Mouse (Mus musculus) MEL (cell line): Measurements from ENCODE around the gene Gm42421.
A peak's percentile ranks its signal among the peaks of the same experiment; 100 is the strongest.

Experiments
- CTCF ChIP-seq, 3 experiments: IDR thresholded peaks in 2 of 3; conservative IDR thresholded peaks in 1 of 3; 2 replicates each; pipeline ENCODE4 v1.5.1; 2011 to 2012; ENCODE audit warnings: low read length in 3 of 3, low read depth in 2 of 3, mild to moderate bottlenecking in 2 of 3, improper control_type of control experiment in 1 of 3, inconsistent platforms in 1 of 3, mixed read lengths in 1 of 3, moderate library complexity in 1 of 3; ENCODE audit not compliant: control insufficient read depth in 1 of 3, insufficient read depth in 1 of 3, poor library complexity in 1 of 3, severe bottlenecking in 1 of 3
- ETS1 ChIP-seq: IDR thresholded peaks from 2 replicates; pipeline ENCODE4 v1.6.1; 2012; ENCODE audit warnings: low read depth, mild to moderate bottlenecking, inconsistent platforms, low read length, improper control_type of control experiment, moderate library complexity
- GABPA ChIP-seq: IDR thresholded peaks from 2 replicates; pipeline ENCODE4 v1.6.1; 2012; ENCODE audit warnings: low read depth, mild to moderate bottlenecking, inconsistent platforms, low read length, improper control_type of control experiment, moderate library complexity
- MAZ ChIP-seq: IDR thresholded peaks from 2 replicates; pipeline ENCODE4 v1.6.1; 2012; ENCODE audit warnings: low read depth, mild to moderate bottlenecking, inconsistent platforms, low read length, improper control_type of control experiment
- MEF2A ChIP-seq: IDR thresholded peaks from 2 replicates; pipeline ENCODE4 v1.6.1; 2014; ENCODE audit warnings: low read depth, mild to moderate bottlenecking, inconsistent platforms, low read length, improper control_type of control experiment; ENCODE audit not compliant: poor library complexity, insufficient replicate concordance, severe bottlenecking; ENCODE audit errors: extremely low read depth
- NRF1 ChIP-seq: IDR thresholded peaks from 2 replicates; pipeline ENCODE4 v1.6.1; 2014; ENCODE audit warnings: low read depth, mild to moderate bottlenecking, inconsistent platforms, low read length, improper control_type of control experiment, moderate library complexity; ENCODE audit not compliant: poor library complexity, insufficient read depth, severe bottlenecking
- POLR2A ChIP-seq, 2 experiments: IDR thresholded peaks; 2 replicates each; pipeline ENCODE4 v1.6.1; 2011 to 2012; ENCODE audit warnings: low read length in 2 of 2, mild to moderate bottlenecking in 2 of 2, control low read depth in 1 of 2, improper control_type of control experiment in 1 of 2, low read depth in 1 of 2, moderate library complexity in 1 of 2; ENCODE audit not compliant: control insufficient read depth in 1 of 2, insufficient read depth in 1 of 2, poor library complexity in 1 of 2
- POLR2AphosphoS2 ChIP-seq: IDR thresholded peaks from 2 replicates; pipeline ENCODE4 v1.6.1; 2011; ENCODE audit warnings: low read length, improper control_type of control experiment
- SMC3 ChIP-seq: IDR thresholded peaks from 2 replicates; pipeline ENCODE4 v1.6.1; 2011; ENCODE audit warnings: low read depth, low read length, improper control_type of control experiment
- TAL1 ChIP-seq: IDR thresholded peaks from 2 replicates; pipeline ENCODE4 v1.6.1; 2012; ENCODE audit warnings: mild to moderate bottlenecking, inconsistent platforms, low read length, moderate library complexity, mixed read lengths
- USF1 ChIP-seq: IDR thresholded peaks from 2 replicates; pipeline ENCODE4 v1.6.1; 2014; ENCODE audit warnings: low read depth, mild to moderate bottlenecking, inconsistent platforms, low read length, improper control_type of control experiment, moderate library complexity

GRCm38 (mm10) chr5:143982361-143982760, 54.4 kb downstream of the Gm42421 start:
- TF ChIP-seq POLR2AphosphoS2 (no peak), MEF2A (no peak), CTCF (IDR thresholded peaks at IDR 0.05 in 2 of 3, conservative IDR thresholded peaks at IDR 0.05 in 1 of 3; ENCODE audit: control insufficient read depth in 1 of 3, insufficient read depth in 1 of 3, low read depth in 2 of 3, low read length in 3 of 3, poor library complexity in 1 of 3, severe bottlenecking in 1 of 3) (no peak), GABPA (no peak), POLR2A (IDR thresholded peaks at IDR 0.05; ENCODE audit: control insufficient read depth in 1 of 2, insufficient read depth in 1 of 2, low read depth in 1 of 2, low read length in 2 of 2, poor library complexity in 1 of 2) (no peak), SMC3 (no peak), TAL1 (0 out of 2 replicates have a peak, but pooled peaks have one; percentile 17), USF1 (no peak), NRF1 (no peak), ETS1 (no peak), MAZ (no peak)
